Mouse (Mus musculus): ENCODE results near the gene Rack1.

Gene Rack1

GRCm38 (mm10) chr11:48837310-48838180 is 37.4 kb downstream of the Rack1 start:
- CTCF ChIA-PET: interaction anchor here (0.7 to 2.4 kb wide), 3 partner anchors 10 to 368 kb away, joined by 3 to 11 read pairs (median 3); no protein-coding TSS in a partner anchor

GRCm38 (mm10) chr11:48838181-48838797 is 38.2 kb downstream of the Rack1 start:
- CTCF ChIA-PET: interaction anchor here (0.7 to 1.3 kb wide), 2 partner anchors 11 to 367 kb away, joined by 3 read pairs; no protein-coding TSS in a partner anchor

GRCm38 (mm10) chr11:48838879-48839680 is 38.9 kb downstream of the Rack1 start:
- CTCF ChIA-PET: interaction anchor here (0.6 to 1.3 kb wide), 2 partner anchors 11 kb away, joined by 3 read pairs; no protein-coding TSS in a partner anchor

GRCm38 (mm10) chr11:48840805-48841204 is 40.7 kb downstream of the Rack1 start:
- CTCF ChIA-PET: no interaction called here

GRCm38 (mm10) chr11:48841213-48841612 is 41.1 kb downstream of the Rack1 start:
- CTCF ChIA-PET: no interaction called here

GRCm38 (mm10) chr11:48842378-48842792 is 42.3 kb downstream of the Rack1 start:
- CTCF ChIA-PET: interaction anchor here (1.0 kb wide), 1 partner anchor 13 kb away, joined by 3 read pairs; no protein-coding TSS in a partner anchor

- CTCF ChIA-PET: interaction anchor here (0.5 to 1.6 kb wide), 4 partner anchors 12 to 55 kb away, joined by 3 to 6 read pairs (median 3); partner anchors contain the start of gene Trim41
These were observed 43.1 kb downstream of the Rack1 start for GRCm38 (mm10) chr11:48843202-48843601.

GRCm38 (mm10) chr11:48844309-48844708 is 44.2 kb downstream of the Rack1 start:
- CTCF ChIA-PET: interaction anchor here (1.6 kb wide), 1 partner anchor 54 kb away, joined by 6 read pairs; no protein-coding TSS in a partner anchor

DNA sequence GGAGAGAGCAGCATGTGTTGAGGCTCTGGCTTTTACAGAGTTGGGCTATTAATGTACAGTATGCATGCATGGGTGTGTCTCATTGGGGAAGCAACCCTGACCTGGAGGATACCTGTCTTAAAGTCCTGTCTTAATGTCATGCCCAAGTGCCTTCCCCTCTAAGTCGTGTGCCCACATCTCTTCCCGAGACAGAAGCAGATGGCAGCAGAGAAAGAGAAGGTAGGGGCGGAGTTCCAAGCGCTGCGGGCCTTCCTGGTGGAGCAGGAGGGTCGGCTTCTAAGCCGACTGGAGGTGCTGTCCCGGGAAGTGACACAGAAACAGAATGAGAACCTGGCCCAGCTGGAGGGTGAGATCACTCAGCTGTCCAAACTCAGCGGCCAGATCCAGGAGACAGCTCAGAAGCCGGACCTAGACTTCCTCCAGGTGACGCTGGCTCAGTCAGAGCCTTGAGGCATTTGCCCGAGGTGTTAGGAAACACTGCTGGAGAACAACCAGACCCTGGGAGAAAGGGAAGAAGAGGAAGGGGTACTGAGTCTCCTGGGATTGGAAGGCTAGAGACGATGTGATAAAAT is 45.2 kb downstream of the Rack1 start:
- CTCF ChIA-PET: no interaction called here

DNA sequence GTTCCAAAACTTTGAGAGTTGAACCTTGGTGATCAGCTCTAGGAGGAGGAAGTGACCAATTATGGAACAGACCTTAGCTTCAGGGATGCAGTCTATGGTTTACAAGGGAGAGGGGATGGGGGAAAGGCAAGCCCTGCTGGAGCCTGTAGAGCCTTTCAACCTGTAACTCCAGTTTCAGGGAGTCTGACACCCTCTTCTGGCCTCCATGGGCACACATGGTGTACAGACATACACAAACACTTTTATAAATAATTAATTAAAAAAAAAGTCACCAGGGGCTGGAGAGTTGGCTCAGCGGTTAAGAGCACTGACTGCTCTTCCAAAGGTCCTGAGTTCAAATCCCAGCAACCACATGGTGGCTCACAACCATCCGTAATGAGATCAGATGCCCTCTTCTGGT is 46.2 kb downstream of the Rack1 start:
- CTCF ChIA-PET: interaction anchor here (0.6 kb wide), 1 partner anchor 253 kb away, joined by 11 read pairs; no protein-coding TSS in a partner anchor

DNA sequence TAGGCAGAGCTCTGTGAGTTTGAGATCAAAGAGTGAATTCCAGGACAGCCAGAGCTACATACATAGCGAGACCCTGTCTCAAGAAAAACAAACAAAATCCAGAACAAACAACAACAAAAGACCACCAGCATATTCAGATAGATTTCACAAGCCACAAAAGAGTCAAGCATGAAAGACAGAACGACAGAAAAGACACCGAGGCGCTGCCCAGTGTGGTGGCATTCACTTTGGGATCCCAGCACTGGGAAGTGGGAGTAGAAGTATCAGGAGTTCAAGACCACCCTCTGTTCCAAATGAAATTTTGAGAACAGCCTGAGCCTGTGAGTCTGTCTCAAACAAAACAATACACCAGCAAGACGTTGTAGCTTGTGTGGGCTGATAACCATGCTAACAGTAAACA is 46.7 kb downstream of the Rack1 start:
- CTCF ChIA-PET: interaction anchor here (0.6 kb wide), 1 partner anchor 253 kb away, joined by 11 read pairs; no protein-coding TSS in a partner anchor

- CTCF ChIA-PET: interaction anchor here (0.6 kb wide), 1 partner anchor 11 kb away, joined by 3 read pairs; no protein-coding TSS in a partner anchor
These were observed 50.1 kb downstream of the Rack1 start for GRCm38 (mm10) chr11:48850240-48850639.

DNA sequence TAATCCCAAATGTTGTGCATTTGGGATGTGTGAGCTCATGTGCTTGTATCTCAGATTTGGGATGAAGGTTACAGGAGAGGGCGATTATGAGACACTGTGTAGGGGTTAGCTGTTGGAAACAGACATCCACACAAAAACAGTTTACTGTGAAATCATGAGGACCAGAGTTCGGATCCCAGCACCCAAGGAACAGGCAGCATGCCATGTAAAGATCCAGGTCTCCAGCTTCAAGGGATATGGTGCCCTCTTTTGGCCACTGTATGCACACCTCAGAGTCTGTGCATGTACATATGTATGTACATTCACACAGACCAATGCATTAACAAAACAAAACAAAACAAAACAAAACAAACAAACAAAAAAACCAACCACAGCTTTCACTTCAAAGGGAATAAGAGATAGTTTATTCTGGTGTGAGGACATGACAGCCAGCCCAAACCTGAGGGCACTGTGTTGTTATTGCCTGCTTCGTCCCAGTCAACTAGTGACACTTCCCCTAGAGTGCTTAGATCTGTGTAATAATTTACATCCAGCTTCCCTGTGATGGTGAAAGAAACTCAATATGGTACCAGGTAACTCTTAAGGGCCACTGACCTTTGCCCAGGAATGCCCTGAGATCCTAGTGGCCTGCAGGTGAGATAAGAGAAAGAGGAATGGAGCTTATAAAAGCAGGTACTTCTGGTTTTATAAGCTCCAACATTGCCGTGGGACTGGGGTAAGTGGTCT is 51.3 kb downstream of the Rack1 start:
- CTCF ChIA-PET: interaction anchor here (0.5 kb wide), 1 partner anchor 37 kb away, joined by 5 read pairs; no protein-coding TSS in a partner anchor

DNA sequence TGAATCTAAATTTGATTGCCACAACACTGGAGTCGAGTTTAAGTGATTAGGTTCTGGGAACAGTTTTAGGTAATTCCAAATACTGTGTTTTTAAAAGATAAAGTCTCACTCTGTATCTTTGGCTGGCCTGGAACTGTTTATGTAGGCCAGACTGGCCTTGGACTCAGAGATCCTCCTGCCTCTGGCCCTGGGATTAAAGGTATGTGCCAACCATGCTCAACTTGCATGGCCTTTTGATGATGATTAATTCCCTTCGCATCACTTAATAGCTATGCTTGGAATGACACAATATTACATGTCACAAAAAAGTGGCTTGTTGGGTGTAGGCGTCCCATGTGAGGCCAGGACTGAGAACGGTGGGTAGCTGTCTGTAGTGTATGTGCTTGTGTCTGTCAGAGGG is 52.1 kb downstream of the Rack1 start:
- CTCF ChIA-PET: interaction anchor here (0.5 to 1.0 kb wide), 2 partner anchors 38 to 46 kb away, joined by 3 to 5 read pairs; no protein-coding TSS in a partner anchor

DNA sequence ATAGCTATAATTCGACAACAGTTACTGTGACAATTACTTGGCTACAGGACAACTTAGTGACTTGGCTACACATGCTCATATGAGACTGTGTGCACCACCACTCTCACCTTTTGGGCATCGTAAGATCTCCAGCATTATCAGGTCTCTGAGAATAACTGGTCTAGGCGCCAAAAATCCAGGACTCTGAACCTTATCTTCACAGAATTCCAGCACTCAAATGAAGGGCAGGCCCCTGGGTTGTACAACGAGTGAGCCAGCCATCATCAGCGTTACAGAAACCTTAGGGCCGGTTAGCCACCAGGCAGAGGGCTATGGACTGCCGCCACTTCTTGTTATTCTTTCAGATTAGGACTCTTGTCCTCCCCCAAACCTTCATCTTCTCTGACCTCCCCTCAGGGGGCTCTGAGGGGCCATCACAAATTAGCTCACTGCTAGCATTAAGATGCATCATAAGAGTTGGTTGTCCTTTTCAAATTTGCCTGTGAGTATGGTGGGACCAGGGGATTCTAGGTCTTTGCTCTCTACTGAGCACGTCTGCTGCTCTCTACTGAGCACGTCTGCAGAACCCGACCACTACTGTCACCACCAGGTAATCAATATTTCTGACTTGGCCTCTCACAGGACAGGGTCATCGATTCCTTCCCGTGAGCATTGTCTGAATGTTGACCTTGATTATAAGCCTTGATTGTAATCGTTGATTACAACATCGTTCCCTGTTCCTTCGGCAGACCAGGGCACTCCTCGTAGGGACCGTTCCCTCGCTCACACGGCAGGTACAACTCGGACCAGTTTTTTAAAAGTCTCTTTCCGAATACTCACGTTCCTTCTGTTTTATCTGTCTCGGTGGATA is 52.7 kb downstream of the Rack1 start:
- CTCF ChIA-PET: interaction anchor here (1.0 kb wide), 1 partner anchor 46 kb away, joined by 3 read pairs; no protein-coding TSS in a partner anchor

DNA sequence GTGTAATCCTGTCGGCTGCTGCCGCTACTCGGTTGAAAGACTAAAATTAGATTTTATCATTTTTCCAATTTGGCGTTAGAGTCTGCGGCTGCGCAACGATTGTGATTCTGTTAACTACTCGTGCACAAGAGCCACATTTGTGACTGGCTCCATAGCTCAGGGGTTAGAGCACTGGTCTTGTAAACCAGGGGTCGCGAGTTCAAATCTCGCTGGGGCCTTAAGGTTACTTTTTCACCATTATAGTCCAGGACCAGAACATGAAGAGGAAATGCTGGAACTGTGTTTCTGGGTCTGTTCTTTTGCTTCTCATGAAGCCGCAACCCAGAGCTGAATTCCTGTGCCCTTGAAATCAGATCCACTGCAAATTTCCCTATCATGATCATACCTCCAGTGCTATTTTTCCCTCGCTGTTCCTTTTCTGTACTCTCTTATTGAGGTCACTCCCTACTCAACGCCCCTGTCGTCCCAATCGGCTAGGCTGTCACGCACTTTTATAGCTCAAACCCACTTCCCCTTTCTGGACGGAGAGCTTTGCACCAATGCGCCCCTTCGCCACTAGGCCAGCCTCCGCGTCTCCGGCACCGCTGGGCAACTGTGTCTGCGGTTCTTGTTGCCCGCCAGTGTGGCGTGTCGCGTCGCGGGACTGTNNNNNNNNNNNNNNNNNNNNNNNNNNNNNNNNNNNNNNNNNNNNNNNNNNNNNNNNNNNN is 53.5 kb downstream of the Rack1 start:
- CTCF ChIA-PET: interaction anchor here (2.8 kb wide), 1 partner anchor 17 kb away, joined by 11 read pairs; no protein-coding TSS in a partner anchor

Measured in spleen, embryonic (tissue).